Mouse (Mus musculus) adrenal gland, adult (tissue): Measurements from ENCODE around the gene Mael.
A peak's percentile ranks its signal among the peaks of the same experiment; 100 is the strongest.

Experiments used
- DNase-seq, 2 experiments: peaks; one replicate each; pipeline ENCODE4 v3.0.0; 2022 to 2023; ENCODE audit warnings: low spot score in 1 of 2; ENCODE audit not compliant: inconsistent age in 2 of 2

The Mael gene

GRCm38 (mm10) chr1:166209371-166209770, 29.2 kb downstream of the Mael start:
- DNase-seq = no peak

DNA sequence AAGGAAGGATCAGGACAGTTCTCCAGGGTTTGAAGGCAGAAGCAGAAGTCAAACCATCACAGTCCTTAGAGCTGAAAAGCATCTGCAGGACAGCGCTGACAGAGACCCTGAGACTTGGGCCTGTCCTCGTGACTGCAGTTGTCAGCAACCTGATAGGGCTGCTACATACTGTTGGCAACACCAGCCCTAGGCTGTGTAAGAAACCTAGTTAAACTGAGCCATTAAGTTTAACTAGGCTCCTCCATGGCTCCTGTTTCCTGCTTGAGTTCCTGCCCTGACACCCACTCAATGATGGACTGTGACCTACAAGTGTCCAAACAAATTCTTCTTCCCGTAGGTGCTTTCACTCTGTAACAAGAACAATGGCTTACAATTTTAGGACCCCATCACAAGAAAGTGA, 33.4 kb downstream of the Mael start:
- DNase-seq = no peak

GRCm38 (mm10) chr1:166204171-166204570, 34.4 kb downstream of the Mael start:
- no peak for DNase-seq

GRCm38 (mm10) chr1:166189821-166190220, 48.7 kb downstream of the Mael start:
- DNase-seq = no peak

DNA sequence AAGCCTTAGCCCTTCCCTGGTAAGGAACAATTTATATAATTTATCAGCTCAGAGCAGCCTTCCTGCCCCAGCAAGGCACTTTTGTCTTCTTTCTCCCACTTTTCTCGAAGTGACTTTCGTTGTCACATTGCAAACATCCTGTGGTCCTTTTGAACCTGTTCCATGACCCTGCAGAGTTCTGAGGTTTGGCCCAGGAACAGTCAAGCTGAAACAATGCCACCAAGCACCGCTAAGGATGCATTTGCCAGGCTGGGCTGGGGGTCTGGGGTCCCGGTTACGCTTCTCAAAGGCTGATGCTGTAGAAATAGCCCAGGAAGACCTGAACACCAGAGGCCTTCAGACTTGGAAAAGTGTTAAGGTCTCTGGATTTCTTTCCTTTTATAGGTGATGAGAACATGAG, 53.2 kb downstream of the Mael start:
- DNase-seq = no peak

DNA sequence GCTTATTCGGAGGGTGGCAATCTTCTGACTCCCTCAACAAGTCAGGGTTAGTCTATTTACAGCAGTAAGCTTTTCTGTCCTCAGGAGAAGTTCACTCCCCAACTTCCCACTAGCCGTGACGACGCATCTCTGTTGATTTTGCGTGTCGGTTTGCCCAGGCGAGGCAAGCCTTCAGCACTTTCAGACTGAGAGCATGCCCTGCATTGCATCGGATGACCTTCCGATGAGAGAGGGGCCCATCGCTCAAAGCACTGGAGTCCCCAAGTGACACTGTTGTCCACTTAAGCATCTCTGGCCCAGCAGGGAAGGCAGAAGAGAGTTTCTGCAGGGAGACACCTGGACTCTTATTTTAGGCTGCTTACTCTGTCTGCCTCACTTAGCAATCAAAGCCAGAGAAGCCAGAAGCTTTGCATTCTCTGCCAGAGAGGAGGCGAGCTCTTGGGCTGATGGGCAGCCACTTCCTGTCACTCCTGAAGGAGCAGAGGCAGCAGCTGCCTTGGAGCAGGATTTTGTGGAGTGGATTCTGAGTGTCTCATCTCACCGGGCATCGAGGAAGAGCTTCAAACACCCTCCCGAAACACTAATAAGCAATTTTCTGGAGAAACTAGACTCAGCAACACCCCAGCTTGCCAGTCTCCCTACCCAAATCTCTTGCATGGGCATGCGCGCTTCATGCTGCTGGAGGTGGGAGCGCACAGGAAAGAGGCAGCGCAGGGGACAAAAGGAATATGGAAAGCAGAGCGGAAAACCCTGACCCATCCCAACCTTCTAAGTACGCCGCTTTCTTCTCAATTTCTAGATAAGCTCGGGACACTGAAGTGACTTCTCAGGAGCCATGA, 53.9 kb downstream of the Mael start:
- no peak for DNase-seq

- DNase-seq = no peak
Measured at GRCm38 (mm10) chr1:166182952-166183627, 55.5 kb downstream of the Mael start.

GRCm38 (mm10) chr1:166181510-166181909, 57.0 kb downstream of the Mael start:
- no peak for DNase-seq

DNA sequence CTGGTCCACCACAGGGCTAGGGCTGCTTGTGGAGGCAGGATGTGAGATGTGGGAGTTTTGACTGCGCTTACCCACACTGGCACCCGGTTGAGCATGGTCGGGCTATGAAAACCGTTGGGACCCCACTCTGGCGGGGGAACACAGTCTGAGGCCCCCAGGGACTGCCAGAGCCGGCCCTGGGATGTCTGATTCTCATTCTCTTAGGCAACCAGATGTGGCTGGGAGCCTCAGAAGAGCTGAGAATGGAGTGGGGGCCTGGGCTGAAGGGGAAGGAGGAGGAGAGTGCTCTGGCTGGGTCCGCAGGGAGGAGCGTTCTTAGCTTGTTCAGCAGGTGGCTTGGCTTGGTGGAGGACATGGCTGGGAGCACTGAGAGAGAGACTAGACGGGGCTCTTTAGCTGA, 64.9 kb downstream of the Mael start:
- no peak for DNase-seq

- no peak for DNase-seq
Measured at GRCm38 (mm10) chr1:166172992-166173391, 65.6 kb downstream of the Mael start.

- no peak for DNase-seq
Measured at GRCm38 (mm10) chr1:166170852-166171251, 67.7 kb downstream of the Mael start.

GRCm38 (mm10) chr1:166169713-166170112, 68.8 kb downstream of the Mael start:
- peak; percentile 26 to 51 for DNase-seq

GRCm38 (mm10) chr1:166168017-166168416, 70.5 kb downstream of the Mael start:
- no peak for DNase-seq

DNA sequence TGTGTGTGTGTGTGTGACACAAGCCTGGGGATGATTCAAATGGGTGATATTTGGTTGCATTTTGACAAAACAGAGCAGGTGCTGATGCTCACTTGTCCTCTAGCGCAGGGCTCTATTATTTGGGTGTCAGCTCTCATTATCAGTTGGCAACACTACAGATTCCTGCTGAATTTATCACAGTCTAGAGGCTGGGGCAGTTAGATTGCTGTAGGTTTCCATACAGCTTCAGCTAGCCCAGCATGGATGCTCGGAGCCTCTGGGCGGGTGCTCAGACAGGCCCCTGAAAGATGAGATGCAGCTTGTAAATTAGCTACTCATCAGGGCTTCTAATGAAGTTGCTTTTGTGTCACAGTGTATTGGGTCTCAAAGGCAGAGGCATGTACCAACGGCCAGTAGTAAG, 71.1 kb downstream of the Mael start:
- no peak for DNase-seq

DNA sequence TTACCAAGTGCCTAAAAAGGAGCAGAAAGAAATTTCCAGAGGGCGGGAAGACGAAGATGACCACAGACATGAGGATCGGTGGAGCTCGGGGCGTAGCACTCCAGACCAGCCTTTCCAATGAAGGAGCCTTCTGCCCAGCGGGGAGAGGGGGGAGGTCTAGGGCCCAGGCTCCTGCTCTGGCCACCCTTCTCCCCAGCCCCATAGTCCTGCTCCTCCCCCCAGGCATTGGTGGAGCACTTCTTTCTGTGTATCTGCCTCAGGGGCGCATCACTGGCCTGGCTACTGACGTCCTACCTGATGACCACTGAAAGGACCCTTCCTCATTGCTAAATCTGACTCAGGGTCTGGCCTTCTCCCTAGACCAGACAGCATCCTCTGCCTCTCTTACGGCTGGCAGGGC, 73.4 kb downstream of the Mael start:
- no peak for DNase-seq

DNA sequence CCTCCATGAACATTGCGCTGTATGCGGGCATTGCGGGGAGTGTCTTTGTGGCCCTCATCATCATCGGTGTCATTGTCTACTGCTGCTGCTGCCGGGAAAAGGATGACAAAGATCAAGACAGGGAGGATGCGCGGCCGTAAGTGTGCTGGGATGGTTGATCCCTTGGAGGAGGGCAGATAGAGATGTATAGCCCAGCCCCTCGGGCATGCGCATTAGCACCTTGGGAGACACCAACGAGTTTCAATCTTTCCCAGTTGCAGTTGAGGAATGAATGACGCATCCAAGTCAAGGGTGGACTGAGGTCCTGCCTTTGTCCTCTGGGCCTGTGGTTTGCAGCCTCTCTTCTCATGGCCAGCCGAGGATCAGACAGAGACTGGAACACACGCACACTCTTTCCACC, 74.0 kb downstream of the Mael start:
- no peak for DNase-seq

DNA sequence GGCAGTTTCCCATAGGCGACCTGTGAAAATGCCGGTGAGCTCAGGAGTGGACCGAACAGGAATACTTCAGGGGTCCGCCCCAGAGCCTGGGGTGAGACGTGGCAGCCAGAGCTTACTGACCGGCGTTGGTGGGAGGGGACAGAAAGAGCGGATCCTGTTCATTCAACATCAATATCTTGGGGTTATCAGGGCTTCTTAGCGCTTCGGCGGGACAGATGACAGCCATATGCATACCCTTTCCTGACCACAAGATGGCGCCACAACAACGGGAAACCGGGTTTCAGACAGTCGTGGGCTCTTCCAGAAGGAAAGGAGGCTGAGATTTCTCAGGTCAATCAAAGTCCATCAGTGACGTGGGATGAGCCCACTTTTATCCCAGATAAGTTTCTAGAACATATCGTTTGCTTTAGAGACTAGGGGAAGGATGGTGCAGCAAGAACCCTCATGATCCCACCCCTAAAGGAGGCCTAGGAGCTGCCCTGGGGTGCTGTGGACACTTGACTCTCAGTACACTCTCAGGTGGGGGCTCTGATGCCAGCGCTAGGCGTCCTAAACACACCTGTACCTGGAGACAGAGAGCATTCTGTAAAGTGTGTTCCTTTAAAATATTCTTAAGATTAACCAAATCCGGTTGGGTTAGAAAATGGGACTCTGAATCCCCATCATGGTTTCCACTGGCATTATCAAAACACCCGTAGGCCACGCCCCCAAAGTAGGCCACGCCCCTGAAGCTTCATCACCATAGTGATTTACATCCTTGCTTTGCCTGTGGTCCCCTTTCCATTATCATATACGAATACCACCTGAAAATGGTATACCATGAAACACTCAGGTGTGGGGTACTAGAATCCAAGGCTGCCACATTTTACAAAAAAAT, 77.7 kb downstream of the Mael start:
- DNase-seq = peak; percentile 67 to 87

- DNase-seq = no peak
Measured at GRCm38 (mm10) chr1:166160111-166160510, 78.4 kb downstream of the Mael start.

- no peak for DNase-seq
Measured at GRCm38 (mm10) chr1:166158664-166159063, 79.9 kb downstream of the Mael start.

DNA sequence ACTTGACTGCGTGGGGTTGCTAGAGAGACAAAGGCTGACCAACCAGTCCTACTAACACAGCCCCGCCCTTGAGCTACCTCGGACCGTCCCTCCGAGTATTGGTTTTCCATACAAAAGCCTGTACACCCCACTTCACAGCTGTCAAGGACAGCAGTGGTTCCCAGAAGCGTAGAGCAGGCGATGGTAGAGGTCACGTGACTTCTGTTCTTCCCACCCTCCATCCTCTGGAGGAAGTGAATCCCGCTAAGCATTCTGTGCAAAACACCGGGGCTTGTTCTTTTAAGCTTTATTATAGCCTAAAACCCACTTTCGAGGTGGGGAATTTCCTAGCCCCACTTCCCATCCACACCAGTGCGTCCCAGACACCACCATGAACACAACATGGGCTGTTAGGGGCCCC, 80.8 kb downstream of the Mael start:
- DNase-seq = no peak

DNA sequence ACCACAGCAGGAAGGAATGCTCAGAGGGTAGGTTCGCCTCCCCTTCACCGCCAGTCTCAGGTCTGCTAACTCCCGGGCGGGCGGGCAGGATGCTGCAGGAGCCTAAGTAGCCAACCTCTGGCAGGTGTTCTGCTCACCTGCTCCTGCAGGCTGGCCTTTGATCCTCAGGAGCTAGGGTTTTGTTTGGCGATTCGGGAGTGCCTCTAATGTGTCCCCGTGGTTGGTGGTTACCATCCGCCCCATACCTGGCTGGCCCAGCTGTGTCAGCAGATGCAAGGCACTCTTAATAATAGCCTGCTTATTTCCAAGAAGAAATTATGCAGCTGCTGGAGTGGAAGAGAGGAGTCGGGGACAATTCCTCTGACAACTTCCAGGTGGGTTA, 83.4 kb downstream of the Mael start:
- no peak for DNase-seq
